Mouse (Mus musculus) ES-E14 (cell line): Measurements from ENCODE around the gene Alg14.

Experiments used
- MAFK ChIP-seq: IDR thresholded peaks from 2 replicates; pipeline ENCODE4 v1.6.1; 2014; ENCODE audit warnings: mild to moderate bottlenecking, low read depth, low read length, inconsistent platforms; ENCODE audit not compliant: insufficient read depth
- ZC3H11A ChIP-seq: IDR thresholded peaks from 2 replicates; pipeline ENCODE4 v1.6.1; 2012; ENCODE audit warnings: low read depth, mild to moderate bottlenecking, inconsistent platforms, low read length, borderline replicate concordance

GRCm38 (mm10) chr3:121272577-121272976 is 19.0 kb upstream of the Alg14 start:
- no peak for TF ChIP-seq MAFK
- TF ChIP-seq ZC3H11A = no peak
